Mouse (Mus musculus) naive thymus-derived CD4-positive, alpha-beta T cell, adult 5 months (primary cell): Measurements from ENCODE around the gene Hoxd11. TPM values are rescaled to one million over a fixed set of nuclear protein-coding genes. Genes with fewer than 3 reads are reported as not detected.

Experiments used
- polyA plus RNA-seq: library from polyadenylated mRNA; unstranded; fragments of 100-300 nt; shearing (Covaris generic); gene quantifications from one replicate; pipeline ENCODE4 v1.2.1, GENCODE M21; 2017

The Hoxd11 gene
- polyA plus RNA-seq: not detected

GRCm38 (mm10) chr2:74678891-74679595 lies at the start of gene Hoxd11:
Hoxd11 (plus strand) TSS chr2:74679557.

DNA sequence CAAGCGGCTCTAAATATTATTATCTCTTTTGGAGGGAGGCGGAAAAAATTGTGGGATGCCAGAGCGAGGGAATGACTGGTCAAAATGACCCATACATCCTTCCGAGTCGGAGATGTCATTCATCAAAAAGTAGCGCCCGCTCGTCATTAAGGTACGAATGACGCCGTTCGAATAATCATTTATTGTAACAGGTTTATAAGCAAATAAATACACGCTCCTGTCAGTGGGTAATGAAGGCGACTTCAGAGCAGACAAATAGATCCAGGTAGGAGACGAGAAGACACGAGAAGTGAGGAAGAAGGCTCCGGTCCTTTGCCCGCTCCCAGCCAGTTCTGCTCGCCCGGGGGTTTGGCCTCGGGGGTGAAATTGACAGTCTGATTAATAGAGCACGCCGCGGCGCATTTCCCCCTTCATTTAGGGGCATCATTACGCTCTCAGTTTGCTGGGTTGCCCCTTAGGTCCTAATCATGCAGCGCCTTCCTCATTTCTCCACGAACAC lies 19.8 kb upstream of the Hoxd11 start, which contains the start of gene Evx2:
TSS of gene Evx2 (minus strand) at position 51 of the 499 bp plus-strand sequence.

DNA sequence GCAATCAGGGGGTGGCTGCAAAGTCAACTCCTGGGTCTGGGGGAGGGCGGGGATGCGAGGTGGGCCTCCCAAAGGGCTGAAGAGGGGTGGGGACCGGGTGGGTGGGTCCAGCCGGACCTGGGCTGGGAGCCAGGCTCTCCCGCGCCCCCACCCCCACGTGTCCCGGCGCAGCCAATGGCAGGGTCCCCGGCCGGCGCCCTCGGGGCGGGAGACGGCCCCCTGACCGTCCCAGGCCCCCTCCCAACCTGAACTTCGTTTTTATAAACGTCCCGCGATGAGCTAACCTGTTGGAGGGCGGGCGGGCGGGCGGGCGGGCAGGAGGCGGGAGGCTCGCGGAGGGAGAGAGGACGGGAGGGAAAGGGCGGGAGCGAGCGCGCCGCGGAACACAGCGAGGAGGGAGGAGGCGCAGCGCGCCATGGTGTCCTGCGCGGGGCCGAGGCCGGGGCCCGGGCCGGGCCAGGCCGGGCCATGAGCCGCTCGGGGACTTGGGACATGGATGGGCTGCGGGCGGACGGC lies 11.5 kb upstream of the Hoxd11 start, which contains the start of gene Hoxd13:
TSS of gene Hoxd13 (plus strand) at position 469 of the 516 bp plus-strand sequence.

DNA sequence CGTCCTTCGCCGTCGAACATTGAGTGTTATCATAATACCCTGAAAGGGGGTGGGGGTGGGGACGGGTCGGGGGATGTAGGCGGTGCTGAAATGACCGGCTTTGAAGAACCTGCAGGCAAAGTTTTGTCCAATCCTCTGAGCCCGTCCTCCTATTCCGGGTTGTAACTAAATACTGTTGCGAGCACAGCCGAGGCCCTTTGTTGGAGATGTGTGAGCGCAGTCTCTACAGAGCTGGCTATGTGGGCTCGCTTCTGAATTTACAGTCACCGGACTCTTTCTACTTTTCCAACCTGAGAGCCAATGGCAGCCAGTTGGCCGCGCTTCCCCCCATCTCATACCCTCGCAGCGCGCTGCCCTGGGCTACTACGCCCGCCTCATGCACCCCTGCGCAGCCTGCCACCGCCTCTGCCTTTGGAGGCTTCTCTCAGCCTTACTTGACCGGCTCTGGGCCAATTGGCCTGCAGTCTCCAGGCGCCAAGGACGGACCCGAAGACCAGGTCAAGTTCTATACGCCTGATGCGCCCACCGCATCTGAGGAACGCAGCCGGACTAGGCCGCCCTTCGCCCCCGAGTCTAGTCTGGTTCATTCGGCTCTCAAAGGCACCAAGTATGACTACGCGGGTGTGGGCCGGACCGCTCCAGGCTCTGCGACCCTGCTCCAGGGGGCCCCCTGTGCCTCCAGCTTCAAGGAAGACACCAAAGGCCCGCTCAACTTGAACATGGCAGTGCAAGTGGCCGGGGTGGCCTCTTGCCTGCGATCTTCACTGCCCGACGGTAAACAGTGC lies 4.3 kb upstream of the Hoxd11 start, which contains the start of gene Hoxd12:
TSS of gene Hoxd12 (plus strand) at position 133 of the 785 bp plus-strand sequence.

DNA sequence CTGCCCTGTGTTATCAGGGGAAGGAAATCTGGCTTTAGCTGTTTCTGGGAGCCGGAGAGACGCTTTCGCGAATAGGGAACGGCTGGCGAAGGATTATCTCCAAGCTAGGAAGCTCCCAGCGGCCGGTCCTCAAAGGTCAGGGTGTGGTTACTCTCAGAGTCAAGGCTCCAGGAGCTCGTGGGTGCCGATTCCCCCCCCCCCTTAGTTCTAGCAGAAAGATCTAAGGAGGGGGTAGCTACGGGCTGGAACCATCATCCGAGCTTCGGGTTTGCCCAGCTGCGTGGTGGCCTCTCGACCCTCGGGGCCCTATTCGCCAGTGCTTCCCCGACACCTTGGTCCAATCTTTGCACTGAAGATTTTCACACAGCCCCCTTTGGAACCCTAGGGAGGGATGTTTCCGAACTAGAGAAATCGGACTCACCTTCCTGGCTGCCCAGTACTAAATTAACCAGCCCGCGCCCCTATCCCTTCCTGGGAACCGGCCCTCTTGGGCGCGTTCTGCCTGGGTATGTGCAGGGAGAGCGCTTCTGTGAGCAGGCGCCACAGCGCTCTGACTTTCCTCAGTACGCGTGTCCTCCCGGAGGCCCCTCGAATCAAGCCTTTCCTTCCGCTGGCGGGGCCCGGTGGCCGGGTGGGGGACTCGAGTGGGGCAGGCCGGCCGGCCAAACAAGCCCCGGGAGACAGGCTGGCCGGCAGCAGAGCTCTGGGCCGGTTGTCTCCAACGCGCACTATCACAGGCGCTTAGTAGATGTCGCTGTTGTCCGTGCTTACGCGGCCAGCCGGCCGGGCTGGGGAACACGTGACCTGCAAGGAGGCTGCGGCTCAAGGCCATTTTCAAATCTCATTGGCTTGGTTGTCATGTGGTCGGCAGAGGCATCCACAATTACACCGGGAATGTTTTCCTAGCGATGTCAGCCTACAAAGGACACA lies 11.9 kb downstream of the Hoxd11 start, which contains the start of gene Hoxd10:
TSS of gene Hoxd10 (plus strand) at position 903 of the 930 bp plus-strand sequence.

GRCm38 (mm10) chr2:74697567-74698121 lies 18.3 kb downstream of the Hoxd11 start, which contains the start of gene Hoxd9:
Hoxd9 (plus strand) TSS chr2:74697727.

GRCm38 (mm10) chr2:74704393-74704998 lies 25.1 kb downstream of the Hoxd11 start, which contains the start of gene Hoxd8:
Hoxd8 (plus strand) TSS chr2:74704615.

DNA sequence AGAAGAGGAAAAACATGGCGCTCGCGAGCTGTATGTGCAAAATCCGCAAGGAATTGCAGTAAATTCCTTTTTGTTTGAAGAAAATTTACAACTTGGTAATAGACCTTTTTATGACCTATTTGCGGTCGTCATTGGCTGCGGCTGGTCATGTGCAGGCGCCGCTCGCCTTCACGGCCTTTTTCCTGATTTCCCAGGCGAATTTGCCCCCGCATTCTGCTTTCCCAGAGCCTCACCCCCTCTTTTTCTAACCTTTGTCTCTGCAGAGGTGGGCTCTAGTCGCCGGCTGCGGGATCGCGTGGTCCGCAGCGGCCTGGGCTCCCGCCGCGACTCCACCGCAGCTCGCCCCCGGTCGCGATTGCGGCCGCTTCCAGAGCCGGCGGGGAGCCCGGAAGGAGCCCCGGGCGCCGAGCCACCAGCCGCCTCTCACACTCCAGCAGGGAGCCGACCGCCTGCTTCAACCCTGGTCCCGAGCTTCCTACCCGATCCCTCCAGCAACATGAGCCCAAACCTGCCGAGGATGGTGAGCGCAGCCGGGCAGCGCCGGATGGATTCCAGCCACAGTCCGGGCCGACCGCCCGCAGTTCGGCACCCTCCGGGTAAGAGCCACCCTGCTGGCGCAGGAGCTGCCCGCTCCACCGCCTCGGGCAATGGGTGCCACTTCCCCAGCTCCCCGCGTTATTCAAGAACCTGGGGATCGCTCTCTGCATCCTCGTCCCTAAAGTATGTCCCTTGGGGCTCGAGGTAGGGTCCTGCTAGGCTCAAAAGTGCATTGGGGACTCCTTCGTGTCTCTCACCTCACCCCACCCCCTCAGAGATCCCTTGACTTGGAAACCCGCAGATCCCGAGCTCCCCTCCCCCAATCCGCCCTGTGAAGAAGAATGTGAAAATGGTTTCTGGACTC lies 32.6 kb downstream of the Hoxd11 start, which contains the start of the genes Hoxd3 and Hoxd4:
TSS of gene Hoxd3 (plus strand) at position 207 of the 901 bp plus-strand sequence.
TSS of gene Hoxd4 (plus strand) at position 209 of the 901 bp plus-strand sequence.

GRCm38 (mm10) chr2:74726551-74726950 lies 47.2 kb downstream of the Hoxd11 start, which contains the start of gene Gm28230:
Gm28230 (plus strand) TSS chr2:74726728.

Other genes starting within 250 kb of the Hoxd11 start
- gene Lnpk, start 100.1 kb upstream of the Hoxd11 start, polyA plus RNA-seq: 28.0 TPM
- gene Evx2, start 20.0 kb upstream of the Hoxd11 start, polyA plus RNA-seq: not detected
- not detected for gene Hoxd13, start 11.2 kb upstream of the Hoxd11 start, polyA plus RNA-seq
- not detected for gene Hoxd12, start 4.5 kb upstream of the Hoxd11 start, polyA plus RNA-seq
- gene Hoxd10, start 12.4 kb downstream of the Hoxd11 start, polyA plus RNA-seq: not detected
- not detected for gene Hoxd9, start 18.2 kb downstream of the Hoxd11 start, polyA plus RNA-seq
- gene Hoxd8, start 25.1 kb downstream of the Hoxd11 start, polyA plus RNA-seq: not detected
- gene Hoxd3, start 32.4 kb downstream of the Hoxd11 start, polyA plus RNA-seq: not detected
- not detected for gene Hoxd4, start 32.4 kb downstream of the Hoxd11 start, polyA plus RNA-seq
- not detected for gene Gm28230, start 47.2 kb downstream of the Hoxd11 start, polyA plus RNA-seq
- not detected for gene Hoxd1, start 83.4 kb downstream of the Hoxd11 start, polyA plus RNA-seq
- gene Mtx2, start 146.2 kb downstream of the Hoxd11 start, polyA plus RNA-seq: 44.7 TPM